Mouse (Mus musculus): Measurements from ENCODE around the gene Tnni2.

Gene Tnni2

DNA sequence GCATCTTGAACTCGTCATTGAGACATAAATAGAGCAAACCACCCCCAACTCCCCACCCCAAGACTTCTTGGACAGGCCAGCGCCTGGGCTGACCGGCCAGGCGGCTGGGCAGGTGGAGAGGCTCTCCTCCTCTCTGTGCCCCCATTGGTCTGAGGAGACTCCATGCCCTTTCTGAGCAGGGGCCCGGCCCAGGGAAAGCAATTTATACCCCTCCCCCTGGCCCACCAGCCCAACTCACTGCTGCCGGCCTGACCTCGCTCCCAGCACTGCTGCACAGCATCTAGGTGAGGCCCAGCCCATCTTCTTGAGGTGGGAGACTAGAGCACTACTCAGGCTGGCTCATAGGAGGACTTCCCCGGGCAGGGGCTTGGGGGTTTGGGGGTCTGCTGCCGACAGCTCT lies at the start of gene Tnni2:
Gene Tnni2 (plus strand): TSS at position 224 of the 400 bp plus-strand sequence.
- DNase-seq (ENCODE audit: low read depth, low spot score), result no peak

DNA sequence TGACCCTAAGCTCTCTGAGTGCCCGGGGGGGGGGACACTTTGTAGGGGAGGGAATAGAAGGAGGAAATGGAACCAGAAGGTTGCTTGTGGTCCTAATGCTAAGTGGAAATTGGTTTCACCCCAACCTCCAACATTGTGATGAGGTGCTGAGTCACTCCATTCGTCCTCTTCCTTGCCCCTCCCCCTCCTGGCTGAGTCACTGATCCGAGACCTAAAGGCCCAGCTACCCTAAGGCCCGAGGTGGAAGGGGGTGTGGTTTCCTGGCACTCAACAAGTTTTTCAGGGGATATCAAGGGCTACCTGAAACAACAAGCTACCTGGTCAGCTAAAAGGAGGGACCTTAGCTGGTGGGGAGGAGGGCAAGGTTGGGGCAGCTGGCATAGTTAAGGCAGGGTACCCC lies 48.4 kb upstream of the Tnni2 start:
- DNase-seq (ENCODE audit: low read depth, low spot score), result peak; percentile 88

DNA sequence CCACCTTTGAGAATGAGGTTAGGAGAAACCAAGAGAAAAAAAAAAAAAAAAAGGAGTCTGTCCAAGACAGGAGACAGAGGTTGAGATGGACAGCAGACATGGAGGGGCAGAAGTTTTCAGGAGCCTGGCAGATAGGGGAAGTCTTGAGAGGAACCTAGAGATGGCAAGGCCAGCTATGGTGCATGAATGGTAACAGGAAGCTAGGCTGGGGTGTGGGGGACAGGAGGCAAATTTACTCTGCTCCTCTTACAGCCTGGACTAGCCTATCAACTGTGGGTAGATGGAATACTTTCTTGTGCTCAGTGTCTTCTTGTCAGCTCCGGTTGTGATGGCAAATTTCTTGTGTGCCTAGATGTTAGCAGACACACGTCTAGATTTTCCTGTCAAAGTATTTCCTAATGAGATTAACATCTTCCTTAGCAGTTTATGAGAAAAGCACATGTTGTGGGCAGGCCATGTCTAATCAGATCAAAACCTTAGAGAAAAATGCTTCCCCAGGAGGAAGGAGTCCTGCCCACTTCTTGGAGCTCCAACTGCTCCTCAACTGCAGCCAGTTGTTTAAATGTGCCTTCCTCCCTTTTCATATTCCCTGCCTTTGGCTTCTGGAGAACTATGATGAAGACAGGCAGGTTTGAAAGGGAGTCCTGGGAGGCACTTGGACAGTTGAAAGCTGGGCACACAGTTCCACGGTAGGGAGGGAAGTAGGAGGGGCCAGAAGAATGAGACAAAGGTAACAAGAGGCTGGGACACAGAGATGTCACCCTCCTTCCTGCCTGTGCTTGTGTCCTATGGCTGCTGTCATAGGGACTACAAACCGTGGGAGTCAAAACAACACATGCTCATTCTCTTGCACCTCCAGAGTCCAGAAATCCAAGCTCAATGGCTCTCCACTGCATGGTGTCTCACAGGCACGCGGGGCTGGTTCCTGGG lies 47.1 kb upstream of the Tnni2 start:
- no peak for DNase-seq (ENCODE audit: low read depth, low spot score)

DNA sequence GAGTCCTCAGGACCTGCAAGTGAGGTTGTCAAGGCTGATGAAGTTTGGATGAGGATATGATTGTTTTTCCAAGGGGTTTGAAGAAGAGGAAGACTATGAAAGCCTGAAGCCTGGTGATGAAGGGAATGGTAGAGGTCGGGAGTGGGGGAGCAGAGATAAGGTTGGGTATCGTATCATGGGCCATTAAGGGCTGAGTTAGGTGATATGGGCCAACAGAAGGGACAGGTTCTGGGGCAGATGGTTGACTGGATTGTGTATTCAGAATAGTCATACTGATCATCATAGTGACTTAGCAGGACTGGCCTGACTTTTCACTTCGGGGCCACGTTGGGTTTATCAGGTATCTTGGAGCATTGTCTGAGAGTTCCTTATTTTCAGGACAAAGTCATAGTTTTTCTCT lies 46.1 kb upstream of the Tnni2 start:
- DNase-seq (ENCODE audit: low read depth, low spot score), result no peak

DNA sequence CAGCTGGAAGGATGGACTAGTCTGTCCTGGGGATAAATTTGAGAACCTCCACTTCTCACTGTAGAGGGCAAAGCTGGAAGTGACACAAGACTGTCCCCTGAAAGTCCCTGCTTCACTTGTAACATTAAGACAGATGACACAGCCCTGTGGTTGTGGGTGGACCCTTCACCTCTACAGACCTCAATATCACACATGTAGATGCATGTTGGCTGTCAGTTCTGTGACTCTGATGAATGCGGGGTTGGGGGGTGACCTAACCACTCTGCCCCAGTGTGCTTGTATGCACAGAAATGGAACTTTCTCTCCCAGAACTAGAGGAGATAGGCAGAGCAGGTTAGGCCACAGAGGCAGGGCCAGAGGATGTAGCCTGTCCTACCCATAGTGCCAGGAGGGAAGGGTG lies 45.0 kb upstream of the Tnni2 start:
- no peak for DNase-seq (ENCODE audit: low read depth, low spot score)

DNA sequence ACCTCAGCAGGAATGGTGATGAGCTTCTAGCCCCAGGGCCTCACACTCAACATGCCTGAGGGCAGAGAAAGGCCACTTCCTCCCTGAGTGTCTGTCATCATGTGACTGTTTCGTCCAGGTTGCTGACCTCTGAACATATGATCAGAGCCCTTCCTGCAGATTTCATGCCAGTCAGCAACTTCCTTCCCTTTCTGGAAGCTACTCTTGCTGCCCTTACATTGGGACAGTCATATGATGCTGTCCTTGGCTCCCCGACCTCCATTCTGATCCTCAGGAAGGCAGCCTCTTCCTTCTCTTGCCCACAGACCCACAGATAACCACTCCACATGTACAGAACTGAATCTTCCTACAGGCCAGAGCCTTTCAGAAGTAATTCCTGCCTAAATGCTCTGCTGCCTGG lies 43.6 kb upstream of the Tnni2 start:
- DNase-seq (ENCODE audit: low read depth, low spot score), result no peak

DNA sequence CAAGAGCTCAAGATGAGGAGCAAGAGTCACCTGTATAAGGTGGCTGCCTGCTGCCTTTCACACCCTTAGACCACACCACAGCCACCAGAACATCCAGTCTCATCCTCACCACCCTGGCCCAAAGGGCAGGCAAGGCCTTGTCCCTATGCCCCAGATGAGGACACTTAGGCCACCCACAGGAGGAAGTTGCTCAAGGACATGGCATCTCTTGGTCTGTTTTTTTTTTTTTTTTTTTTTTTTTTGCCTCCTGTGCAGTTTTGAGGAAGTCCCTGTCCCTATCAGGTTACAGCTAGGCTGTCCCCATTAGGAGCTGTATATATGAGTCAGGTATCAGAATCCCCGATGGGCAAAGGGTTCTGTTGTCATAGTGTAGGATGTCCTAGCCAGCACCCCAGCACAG lies 42.4 kb upstream of the Tnni2 start:
- DNase-seq (ENCODE audit: low read depth, low spot score), result no peak

DNA sequence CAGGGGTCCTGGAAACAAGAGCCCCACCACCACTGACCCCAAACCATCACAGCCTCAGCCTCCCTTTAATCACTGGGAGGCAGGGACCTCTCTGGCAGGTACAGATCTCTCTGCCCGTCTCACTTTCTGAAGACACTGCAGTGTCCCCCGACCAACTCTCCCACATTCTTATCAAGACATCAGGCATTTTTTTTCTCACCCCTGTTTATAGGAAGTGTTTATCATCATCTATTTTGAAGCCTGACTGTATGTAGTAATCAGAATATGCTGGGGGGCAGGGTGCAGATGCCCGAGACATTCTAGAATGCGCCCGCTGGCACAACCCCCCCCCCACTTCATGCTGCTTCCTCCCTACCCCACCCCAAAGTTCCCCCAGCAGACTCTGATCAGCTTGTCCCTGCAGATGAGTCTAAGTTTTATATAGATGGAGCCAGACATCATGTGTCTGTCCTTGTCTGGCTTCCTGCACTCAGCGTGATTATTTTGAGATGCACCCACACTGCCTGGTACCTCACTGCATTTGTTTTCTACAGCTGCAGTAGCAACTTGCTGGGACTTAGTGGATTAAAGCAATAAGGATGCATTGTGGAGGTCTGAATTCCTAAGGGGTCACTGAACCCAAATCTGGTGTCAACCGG lies 41.4 kb upstream of the Tnni2 start:
- no peak for DNase-seq (ENCODE audit: low read depth, low spot score)

DNA sequence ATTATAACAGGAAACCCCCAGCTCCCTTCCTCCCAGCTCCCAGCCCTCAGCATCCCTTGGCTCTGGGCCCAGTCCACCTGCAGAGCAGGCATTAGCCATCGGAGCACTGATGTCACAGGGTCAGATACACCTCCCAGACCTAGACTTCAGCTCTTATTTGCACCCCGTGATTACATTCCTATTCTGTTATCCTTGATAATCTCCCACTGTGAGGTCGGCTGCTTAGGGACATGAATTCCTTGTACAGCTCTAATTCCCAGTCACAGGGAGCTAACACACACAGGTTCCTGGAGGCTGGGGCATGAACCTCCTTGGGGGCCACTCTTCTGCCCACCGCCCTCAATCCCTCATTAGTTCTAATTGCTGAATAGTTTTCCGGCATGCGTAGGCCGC lies 40.9 kb upstream of the Tnni2 start:
- DNase-seq (ENCODE audit: low read depth, low spot score), result peak; percentile 92

DNA sequence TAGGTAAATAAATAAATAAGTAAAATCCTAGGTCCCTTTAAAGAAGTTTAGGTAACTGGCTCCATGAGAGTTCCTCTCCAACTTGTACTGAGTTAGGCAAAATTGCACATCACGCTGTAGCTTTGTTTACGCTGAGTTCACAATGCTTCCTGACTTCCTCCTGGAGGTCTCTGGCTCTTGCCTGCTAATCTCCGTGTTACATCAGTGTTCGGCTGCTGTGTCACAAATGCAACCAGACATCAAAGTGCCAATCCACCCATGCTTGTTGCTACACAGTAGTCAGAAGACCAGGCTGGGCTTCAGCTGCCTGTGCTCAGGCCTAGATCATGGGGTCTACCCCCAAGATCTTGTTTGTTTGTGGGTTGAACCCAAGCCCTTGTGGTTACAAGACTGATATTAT lies 38.0 kb upstream of the Tnni2 start:
- DNase-seq (ENCODE audit: low read depth, low spot score), result no peak

DNA sequence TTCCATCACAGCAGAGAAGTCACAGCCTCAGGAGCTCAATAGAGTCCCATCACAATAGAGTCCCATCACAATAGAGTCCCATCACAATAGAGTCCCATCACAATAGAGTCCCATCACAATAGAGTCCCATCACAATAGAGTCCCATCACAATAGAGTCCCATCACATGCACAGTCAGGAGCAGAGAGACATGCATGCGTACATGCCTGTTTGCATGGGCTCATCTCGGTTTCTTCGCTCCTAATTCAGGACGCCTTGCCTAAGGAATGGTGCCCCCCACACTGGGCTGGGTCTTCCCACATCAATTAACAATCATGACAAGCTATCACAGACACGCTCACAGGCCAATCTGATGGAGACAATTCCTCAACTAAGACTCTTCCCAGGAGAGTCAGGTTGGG lies 36.5 kb upstream of the Tnni2 start:
- peak; percentile 96 for DNase-seq (ENCODE audit: low read depth, low spot score)

DNA sequence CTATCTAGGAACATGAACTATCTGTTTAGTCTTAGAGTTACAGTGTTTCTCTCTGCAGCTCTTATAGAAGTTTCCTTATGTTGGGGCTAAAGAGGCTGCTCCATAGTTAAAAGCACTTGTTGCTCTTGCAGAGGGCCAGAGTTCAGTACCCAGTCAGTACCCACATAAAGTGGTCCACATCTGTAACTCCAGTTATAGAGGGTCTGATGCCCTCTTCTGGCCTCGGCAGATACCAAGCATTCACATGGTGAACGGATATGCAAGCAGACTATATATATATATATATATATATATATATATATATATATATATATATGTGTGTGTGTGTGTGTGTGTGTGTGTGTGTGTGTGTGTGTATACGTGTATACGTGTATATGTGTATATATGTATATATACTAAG lies 33.7 kb upstream of the Tnni2 start:
- no peak for DNase-seq (ENCODE audit: low read depth, low spot score)

DNA sequence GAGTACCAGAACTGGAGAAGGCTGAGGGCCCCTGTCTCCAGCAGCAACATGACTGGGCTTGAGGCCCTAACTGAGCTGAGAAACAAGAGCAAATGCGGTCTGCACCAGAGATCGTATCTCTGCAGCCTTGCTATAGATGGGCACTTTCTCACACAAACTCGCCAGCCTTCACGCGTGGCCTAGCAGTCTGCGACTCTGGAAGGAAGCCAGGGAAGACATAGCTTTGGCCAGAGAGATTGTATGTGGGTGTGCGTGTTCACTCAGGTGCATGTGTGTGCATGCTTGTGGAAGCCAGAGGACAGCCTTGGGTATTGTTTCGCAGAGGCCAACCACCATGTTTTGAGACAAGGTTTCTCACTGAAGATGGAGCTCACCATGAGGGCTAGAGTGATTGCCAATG lies 32.9 kb upstream of the Tnni2 start:
- no peak for DNase-seq (ENCODE audit: low read depth, low spot score)

DNA sequence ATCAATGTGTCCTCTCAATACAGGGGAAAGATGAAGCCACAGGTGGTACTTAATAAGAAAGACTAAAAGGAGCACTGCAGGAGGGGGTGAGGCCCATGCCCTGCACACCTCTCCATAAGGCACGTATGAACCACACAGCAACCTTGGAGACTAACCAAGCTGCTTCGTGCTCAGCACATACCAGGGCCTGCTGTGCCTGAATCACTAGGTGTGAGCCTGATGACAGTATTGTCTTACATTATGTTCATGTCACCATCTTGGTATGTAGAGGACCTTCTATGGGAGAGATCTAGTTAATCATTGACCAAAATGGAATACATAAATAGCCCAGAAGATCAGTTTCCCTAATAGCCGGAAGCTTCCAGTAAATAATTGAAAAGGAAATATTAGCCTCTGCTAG lies 32.0 kb upstream of the Tnni2 start:
- DNase-seq (ENCODE audit: low read depth, low spot score), result no peak

DNA sequence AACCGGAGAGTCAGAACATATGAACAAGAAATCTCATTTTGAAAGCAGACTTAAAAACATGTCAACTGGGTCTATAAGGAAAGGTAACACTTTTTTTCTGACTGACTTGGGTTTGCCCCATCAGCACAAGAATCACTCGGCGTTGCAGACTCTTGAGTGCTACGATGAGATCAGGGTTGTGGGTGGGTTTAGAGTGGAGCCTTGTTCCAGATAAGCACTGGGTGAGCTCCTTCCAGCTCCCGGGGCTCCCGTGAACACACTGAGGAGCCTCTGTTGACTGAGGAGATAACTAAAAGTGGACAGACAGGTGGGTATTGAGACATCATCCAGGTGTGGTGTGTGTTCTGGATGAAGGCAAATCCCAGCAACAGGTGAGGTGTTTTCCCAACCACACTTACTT lies 28.3 kb upstream of the Tnni2 start:
- DNase-seq (ENCODE audit: low read depth, low spot score), result no peak

DNA sequence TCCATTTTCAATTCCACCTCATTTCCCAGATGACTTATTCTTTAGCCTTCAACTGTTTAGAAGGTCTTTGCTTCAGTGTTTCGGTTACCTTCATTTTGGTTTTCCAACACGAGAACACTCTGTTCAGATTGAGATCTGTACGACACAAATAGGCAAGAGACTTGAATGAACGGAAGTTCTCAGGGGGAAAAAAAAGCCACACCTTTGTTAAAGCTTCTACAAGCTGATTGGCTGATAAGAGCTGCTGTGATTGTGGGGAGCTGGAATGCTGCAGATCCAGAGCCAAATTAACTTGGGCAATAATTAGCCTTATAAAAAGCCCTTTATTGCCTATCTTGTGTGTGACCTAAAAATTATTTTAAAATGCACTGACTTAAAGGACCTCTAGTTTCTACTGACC lies 26.3 kb upstream of the Tnni2 start:
- no peak for DNase-seq (ENCODE audit: low read depth, low spot score)

DNA sequence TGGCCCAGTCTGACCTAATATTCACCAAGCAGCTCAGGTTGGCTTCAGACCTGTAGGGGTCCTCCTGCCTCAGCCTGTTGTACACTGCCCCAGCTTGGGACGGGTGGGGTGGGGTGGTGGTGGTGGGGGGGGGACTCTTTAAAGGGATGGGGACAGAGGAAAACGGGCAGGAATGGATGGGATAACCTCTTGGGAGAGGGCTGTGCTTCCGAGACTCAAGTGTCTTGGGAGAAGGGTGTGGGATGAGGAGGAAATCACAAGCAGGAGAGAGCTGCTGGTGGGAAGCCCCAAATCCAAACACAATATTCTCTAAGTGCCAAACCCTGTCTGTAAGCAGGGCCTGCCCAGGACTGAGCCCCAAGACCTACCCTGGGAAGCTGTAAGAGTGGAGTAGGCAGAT lies 25.4 kb upstream of the Tnni2 start:
- DNase-seq (ENCODE audit: low read depth, low spot score), result no peak

DNA sequence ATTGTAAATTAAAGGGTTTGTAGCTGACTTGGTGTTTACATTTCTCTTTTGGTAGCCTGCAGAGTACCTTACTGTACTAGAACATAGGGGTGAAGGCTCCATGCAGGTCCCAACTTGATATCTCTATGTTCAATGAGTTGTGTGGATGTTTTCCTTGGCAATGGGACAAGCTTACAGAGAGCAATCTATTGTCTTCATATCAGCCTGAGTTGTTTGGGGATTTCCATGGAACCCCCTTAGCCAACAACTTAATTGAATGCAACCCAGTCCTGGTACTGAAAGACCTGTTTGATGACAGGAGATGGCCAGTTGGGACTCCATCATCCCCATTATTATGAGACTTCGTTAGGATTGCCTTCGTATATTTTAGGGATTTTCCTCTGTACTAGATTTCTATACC lies 23.6 kb upstream of the Tnni2 start:
- DNase-seq (ENCODE audit: low read depth, low spot score), result no peak

DNA sequence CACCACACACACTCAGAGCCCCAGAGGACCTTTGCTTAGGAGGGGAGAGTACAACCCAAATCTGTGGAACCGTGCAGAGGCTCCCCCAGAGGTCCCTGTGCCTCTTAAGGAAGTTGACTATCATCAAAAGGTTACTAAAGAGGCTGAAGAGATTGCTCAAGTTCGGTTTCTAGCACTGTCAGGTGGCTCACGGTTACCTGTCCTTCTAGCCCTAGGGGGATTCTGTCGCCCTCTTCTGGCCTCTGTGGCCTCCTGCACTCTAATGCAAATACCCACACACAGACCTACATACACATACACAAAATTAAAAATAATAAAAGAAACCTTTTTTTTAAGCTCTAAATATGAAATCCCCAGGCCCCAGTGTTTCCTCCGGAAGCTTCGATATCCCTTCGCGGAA lies 22.9 kb upstream of the Tnni2 start:
- peak; percentile 50 for DNase-seq (ENCODE audit: low read depth, low spot score)

DNA sequence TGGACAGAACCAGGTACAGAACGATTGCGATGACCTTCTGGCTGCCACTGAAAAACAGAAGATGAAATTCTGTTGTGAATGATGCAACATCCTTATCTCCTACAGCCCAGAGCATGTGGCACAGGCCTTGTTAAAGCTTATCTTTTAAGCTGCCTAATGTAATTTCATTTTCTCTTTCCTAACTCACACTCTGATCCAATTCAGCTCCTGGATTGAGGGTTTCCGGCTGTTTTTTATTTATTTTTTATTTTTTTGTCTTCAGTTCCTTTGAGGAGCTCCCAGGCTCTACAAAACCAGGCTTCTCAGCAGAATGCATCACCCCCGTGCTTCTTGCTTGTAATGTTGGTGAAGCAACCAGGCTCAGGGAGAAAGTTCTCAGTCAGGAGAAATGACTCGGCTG lies 21.7 kb upstream of the Tnni2 start:
- DNase-seq (ENCODE audit: low read depth, low spot score), result no peak

DNA sequence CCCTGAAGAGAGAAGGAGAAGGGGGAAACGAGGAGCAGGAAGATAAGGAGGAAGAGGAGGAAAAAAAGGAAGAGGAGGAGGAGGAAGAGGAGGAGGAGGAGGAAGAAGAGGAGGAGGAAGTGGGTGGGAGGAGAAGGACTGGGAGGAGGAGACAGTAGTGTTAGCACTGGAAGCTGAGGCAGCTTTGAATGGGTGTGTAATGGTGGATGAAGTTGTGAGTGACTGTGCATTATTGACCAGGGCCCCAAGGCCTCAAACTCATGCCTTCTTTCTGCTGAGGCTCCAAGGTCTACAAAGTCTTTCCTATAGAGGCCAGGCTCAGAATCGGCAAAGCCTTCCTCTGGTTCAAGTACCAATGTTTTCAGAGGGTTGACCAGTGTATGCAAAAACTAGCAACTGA lies 19.8 kb upstream of the Tnni2 start:
- DNase-seq (ENCODE audit: low read depth, low spot score), result no peak

DNA sequence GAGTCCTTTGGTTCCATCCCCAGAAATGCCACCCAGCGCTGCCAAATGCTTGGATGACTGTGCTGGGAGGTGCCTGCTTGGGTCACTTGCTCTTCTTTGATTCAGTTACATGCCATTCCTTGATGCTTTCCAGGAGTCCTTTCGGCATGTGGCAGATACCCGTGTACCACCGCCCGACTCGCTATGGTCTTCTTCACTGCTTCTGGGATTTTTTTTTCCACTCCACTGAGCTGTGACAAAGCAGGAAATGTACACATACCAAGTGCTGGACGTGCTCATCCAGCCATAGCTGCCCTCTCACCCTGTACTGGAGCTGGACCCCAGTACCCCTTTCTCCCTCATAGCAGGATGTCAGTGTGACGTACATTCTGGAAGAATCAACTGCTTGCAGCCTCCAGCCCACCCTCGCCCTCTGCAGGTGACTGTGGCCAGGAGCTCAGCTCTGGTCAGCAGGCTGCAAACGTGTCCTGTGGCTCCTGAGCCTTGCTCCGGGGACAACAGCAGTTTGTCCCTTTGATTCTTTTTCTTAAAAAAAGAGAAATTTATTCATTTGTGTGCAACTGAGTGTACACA lies 15.9 kb upstream of the Tnni2 start:
- DNase-seq (ENCODE audit: low read depth, low spot score), result no peak

DNA sequence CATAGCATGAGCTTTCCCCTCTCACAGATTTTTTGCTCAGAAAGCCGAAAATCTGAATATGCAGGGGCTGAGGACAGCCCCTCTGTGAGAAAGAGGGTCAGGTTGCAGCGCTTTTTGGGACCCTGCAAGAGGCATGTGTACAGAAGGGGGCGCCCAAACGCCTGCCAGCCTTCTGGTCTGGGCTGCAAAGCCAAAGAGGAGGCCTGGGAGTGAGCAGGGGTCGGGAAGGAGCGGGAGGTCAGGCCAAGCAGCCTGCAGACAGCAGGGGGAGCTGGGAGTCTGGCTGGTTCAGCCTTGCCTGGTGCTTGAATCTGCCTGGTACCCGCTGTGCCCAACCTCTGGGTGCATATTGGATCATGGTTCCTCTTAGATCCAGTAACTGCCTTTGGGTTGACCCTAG lies 13.4 kb upstream of the Tnni2 start:
- peak; percentile 84 for DNase-seq (ENCODE audit: low read depth, low spot score)

Measured in R1 (cell line).